Mouse (Mus musculus): ENCODE data around the gene Bcl2l12.

The Bcl2l12 gene

GRCm38 (mm10) chr7:44981539-44981938 is 17.0 kb downstream of the Bcl2l12 start:
- Histone ChIP-seq H3K36me3 (ENCODE audit: insufficient read depth, low read length) (peaks cover 84% of the 10 kb centered on the region), H3K9me3 (ENCODE audit: low read length) (no peaks in the 10 kb centered on the region), H3K4me3 (replicated peaks; ENCODE audit: low read length) (peak overlapping the region; percentile 10; the same call in 1 of the 2 replicates), H3K4me1 (replicated peaks; ENCODE audit: low read depth, low read length) (peaks cover 82% of the 10 kb centered on the region), H3K27me3 (ENCODE audit: insufficient read depth, low read length) (no peaks in the 10 kb centered on the region)
- no peak for TF ChIP-seq CTCF (conservative IDR thresholded peaks at IDR 0.05; ENCODE audit: low read length)
- no peak for TF ChIP-seq POU5F1 (IDR thresholded peaks at IDR 0.05; ENCODE audit: borderline replicate concordance, low read length)
- TF ChIP-seq NANOG (IDR thresholded peaks at IDR 0.05; ENCODE audit: borderline replicate concordance, low read length), result no peak

- no peak for TF ChIP-seq POU5F1 (IDR thresholded peaks at IDR 0.05; ENCODE audit: borderline replicate concordance, low read length)
- TF ChIP-seq NANOG (IDR thresholded peaks at IDR 0.05; ENCODE audit: borderline replicate concordance, low read length), result no peak
- TF ChIP-seq CTCF (conservative IDR thresholded peaks at IDR 0.05; ENCODE audit: low read length), result no peak
- Histone ChIP-seq H3K36me3 (ENCODE audit: insufficient read depth, low read length) (peaks cover 80% of the 10 kb centered on the region), H3K4me1 (replicated peaks; ENCODE audit: low read depth, low read length) (peaks cover 86% of the 10 kb centered on the region), H3K9me3 (ENCODE audit: low read length) (no peaks in the 10 kb centered on the region), H3K4me3 (replicated peaks; ENCODE audit: low read length) (no peak overlapping the region), H3K27me3 (ENCODE audit: insufficient read depth, low read length) (no peaks in the 10 kb centered on the region)
Observed at GRCm38 (mm10) chr7:44978300-44978699, 20.2 kb downstream of the Bcl2l12 start.

- TF ChIP-seq POU5F1 (IDR thresholded peaks at IDR 0.05; ENCODE audit: borderline replicate concordance, low read length) (no peak), NANOG (IDR thresholded peaks at IDR 0.05; ENCODE audit: borderline replicate concordance, low read length) (no peak), CTCF (conservative IDR thresholded peaks at IDR 0.05; ENCODE audit: low read length) (no peak)
- Histone ChIP-seq H3K4me3 (replicated peaks; ENCODE audit: low read length) (peak overlapping the region; percentile 3; the same call in 1 of the 2 replicates), H3K27me3 (ENCODE audit: insufficient read depth, low read length) (no peaks in the 10 kb centered on the region), H3K9me3 (ENCODE audit: low read length) (no peaks in the 10 kb centered on the region), H3K36me3 (ENCODE audit: insufficient read depth, low read length) (peaks cover 67% of the 10 kb centered on the region), H3K4me1 (replicated peaks; ENCODE audit: low read depth, low read length) (peaks cover 81% of the 10 kb centered on the region)
Observed at GRCm38 (mm10) chr7:44975117-44975419, 23.4 kb downstream of the Bcl2l12 start.

- peak within 1 kb of the TSS; percentile 83 for H3K4me3 ChIP-seq (replicated peaks; ENCODE audit: low read length)
- no peaks in the 10 kb centered on the region for H3K27me3 ChIP-seq (ENCODE audit: insufficient read depth, low read length)
- H3K9me3 ChIP-seq (ENCODE audit: low read length), result no peaks in the 10 kb centered on the region
- TF ChIP-seq NANOG (IDR thresholded peaks at IDR 0.05; ENCODE audit: borderline replicate concordance, low read length) (no peak), POU5F1 (IDR thresholded peaks at IDR 0.05; ENCODE audit: borderline replicate concordance, low read length) (no peak), CTCF (conservative IDR thresholded peaks at IDR 0.05; ENCODE audit: low read length) (no peak)
- peaks cover 65% of the 10 kb centered on the region for H3K36me3 ChIP-seq (ENCODE audit: insufficient read depth, low read length)
- H3K4me1 ChIP-seq (replicated peaks; ENCODE audit: low read depth, low read length), result peaks cover 80% of the 10 kb centered on the region
Observed at GRCm38 (mm10) chr7:44974383-44975116, 24.0 kb downstream of the Bcl2l12 start, which contains the start of gene Cpt1c. TSS of gene Cpt1c (minus strand) at chr7:44974851.

GRCm38 (mm10) chr7:44973415-44974130 is 24.9 kb downstream of the Bcl2l12 start:
- H3K36me3 ChIP-seq (ENCODE audit: insufficient read depth, low read length), result peaks cover 58% of the 10 kb centered on the region
- TF ChIP-seq NANOG (IDR thresholded peaks at IDR 0.05; ENCODE audit: borderline replicate concordance, low read length), result no peak
- no peak for TF ChIP-seq POU5F1 (IDR thresholded peaks at IDR 0.05; ENCODE audit: borderline replicate concordance, low read length)
- TF ChIP-seq CTCF (conservative IDR thresholded peaks at IDR 0.05; ENCODE audit: low read length), result no peak

GRCm38 (mm10) chr7:44971142-44971541 is 27.4 kb downstream of the Bcl2l12 start:
- peak overlapping the region; percentile 81 for H3K4me3 ChIP-seq (replicated peaks; ENCODE audit: low read length)
- no peaks in the 10 kb centered on the region for H3K9me3 ChIP-seq (ENCODE audit: low read length)
- H3K36me3 ChIP-seq (ENCODE audit: insufficient read depth, low read length), result peaks cover 51% of the 10 kb centered on the region
- H3K27me3 ChIP-seq (ENCODE audit: insufficient read depth, low read length), result no peaks in the 10 kb centered on the region
- H3K4me1 ChIP-seq (replicated peaks; ENCODE audit: low read depth, low read length), result peaks cover 61% of the 10 kb centered on the region
- TF ChIP-seq CTCF (conservative IDR thresholded peaks at IDR 0.05; ENCODE audit: low read length), result no peak
- no peak for TF ChIP-seq NANOG (IDR thresholded peaks at IDR 0.05; ENCODE audit: borderline replicate concordance, low read length)
- TF ChIP-seq POU5F1 (IDR thresholded peaks at IDR 0.05; ENCODE audit: borderline replicate concordance, low read length), result no peak

More at GRCm38 (mm10) chr7:44973415-44974130, 24.9 kb downstream of the Bcl2l12 start:
- Histone ChIP-seq H3K27me3 (ENCODE audit: insufficient read depth, low read length) (no peaks in the 10 kb centered on the region), H3K4me1 (replicated peaks; ENCODE audit: low read depth, low read length) (peaks cover 73% of the 10 kb centered on the region), H3K9me3 (ENCODE audit: low read length) (no peaks in the 10 kb centered on the region), H3K4me3 (replicated peaks; ENCODE audit: low read length) (peak overlapping the region; percentile 83)

- Histone ChIP-seq H3K36me3 (ENCODE audit: insufficient read depth, low read length) (peaks cover 52% of the 10 kb centered on the region), H3K27me3 (ENCODE audit: insufficient read depth, low read length) (no peaks in the 10 kb centered on the region), H3K4me1 (replicated peaks; ENCODE audit: low read depth, low read length) (peaks cover 54% of the 10 kb centered on the region), H3K4me3 (replicated peaks; ENCODE audit: low read length) (peak overlapping the region; percentile 81), H3K9me3 (ENCODE audit: low read length) (no peaks in the 10 kb centered on the region)
- no peak for TF ChIP-seq NANOG (IDR thresholded peaks at IDR 0.05; ENCODE audit: borderline replicate concordance, low read length)
Observed at GRCm38 (mm10) chr7:44970231-44970691, 28.3 kb downstream of the Bcl2l12 start.

GRCm38 (mm10) chr7:44966638-44967037 is 31.9 kb downstream of the Bcl2l12 start:
- H3K27me3 ChIP-seq (ENCODE audit: insufficient read depth, low read length), result no peaks in the 10 kb centered on the region
- no peaks in the 10 kb centered on the region for H3K9me3 ChIP-seq (ENCODE audit: low read length)
- H3K36me3 ChIP-seq (ENCODE audit: insufficient read depth, low read length), result peaks cover 72% of the 10 kb centered on the region
- TF ChIP-seq NANOG (IDR thresholded peaks at IDR 0.05; ENCODE audit: borderline replicate concordance, low read length), result no peak
- TF ChIP-seq POU5F1 (IDR thresholded peaks at IDR 0.05; ENCODE audit: borderline replicate concordance, low read length), result no peak
- TF ChIP-seq CTCF (conservative IDR thresholded peaks at IDR 0.05; ENCODE audit: low read length), result no peak
- H3K4me1 ChIP-seq (replicated peaks; ENCODE audit: low read depth, low read length), result peaks cover 42% of the 10 kb centered on the region
- peak overlapping the region; percentile 55 for H3K4me3 ChIP-seq (replicated peaks; ENCODE audit: low read length)
